Mouse (Mus musculus) hindbrain, embryonic 16.5 days (tissue): ENCODE results near the gene Col6a3. TPM values are rescaled to one million over a fixed set of nuclear protein-coding genes. Genes with fewer than 3 reads are reported as not detected.

ENCODE experiments used
- ATAC-seq: fragments of 200-750 bp; cut with Nextera tagmentation; 2 replicates; pipeline ENCODE4 v1.8.0; 2017; ENCODE audit warnings: moderate TSS enrichment, moderate library complexity
- H3K27ac ChIP-seq: fragments of 300-500 bp; sonication (generic); 2 replicates; pipeline ENCODE4 v1.5.1; 2014; ENCODE audit warnings: low read depth, mild to moderate bottlenecking, control low read depth, low read length, moderate library complexity
- H3K27me3 ChIP-seq: fragments of 300-500 bp; sonication (generic); replicated peaks from 2 replicates; pipeline ENCODE4 v1.6.1; 2014; ENCODE audit warnings: low read length; ENCODE audit not compliant: control insufficient read depth, insufficient read depth
- H3K36me3 ChIP-seq: fragments of 300-500 bp; sonication (generic); 2 replicates; pipeline ENCODE4 v1.6.1; 2014; ENCODE audit warnings: mild to moderate bottlenecking, low read length, moderate library complexity, mixed read lengths; ENCODE audit not compliant: control insufficient read depth, insufficient read depth
- H3K4me1 ChIP-seq: fragments of 300-500 bp; sonication (generic); 2 replicates; pipeline ENCODE4 v1.6.1; 2014; ENCODE audit warnings: low read depth, low read length; ENCODE audit not compliant: control insufficient read depth, insufficient read depth
- H3K4me2 ChIP-seq: fragments of 300-500 bp; sonication (generic); 2 replicates; pipeline ENCODE4 v1.6.1; 2014; ENCODE audit warnings: mild to moderate bottlenecking, low read length, control low read depth, moderate library complexity
- H3K4me3 ChIP-seq: fragments of 300-500 bp; sonication (generic); 2 replicates; pipeline ENCODE4 v1.5.1; 2014; ENCODE audit warnings: mild to moderate bottlenecking, low read length, control low read depth, moderate library complexity
- H3K9ac ChIP-seq: fragments of 300-500 bp; sonication (generic); 2 replicates; pipeline ENCODE4 v1.6.1; 2014; ENCODE audit warnings: low read depth, mild to moderate bottlenecking, control low read depth, low read length, moderate library complexity
- H3K9me3 ChIP-seq: fragments of 300-500 bp; sonication (generic); 2 replicates; pipeline ENCODE4 v1.6.1; 2014; ENCODE audit warnings: mild to moderate bottlenecking, low read length, moderate library complexity; ENCODE audit not compliant: control insufficient read depth
- WGBS: fragments of 180-500 bp; shearing (Covaris S2); extraction: QIAGEN DNeasy Blood & Tissue Kit; methylation state at CpG from one replicate; pipeline ENCODE4 v1.1.7; 2014; 5-methylcytosine and 5-hydroxymethylcytosine counted together
- polyA plus RNA-seq: library from polyadenylated mRNA; unstranded; fragments of >200 nt; fragmentation: Nextera tagmentation; extraction: Ambion mirVana; gene quantifications from 2 replicates; pipeline ENCODE4 v1.2.1, GENCODE M21; 2015

The Col6a3 gene
- polyA plus RNA-seq, 1 experiment from 2014 or later = 6.9 TPM

GRCm38 (mm10) chr1:90720610-90721241 is 123.0 kb downstream of the Col6a3 start:
- Histone ChIP-seq H3K4me2 (no peak overlapping the region), H3K27ac (no peak overlapping the region), H3K4me1 (no peaks in the 10 kb centered on the region), H3K9ac (no peak overlapping the region), H3K27me3 (no peaks in the 10 kb centered on the region), H3K4me3 (no peak overlapping the region), H3K36me3 (no peaks in the 10 kb centered on the region), H3K9me3 (no peaks in the 10 kb centered on the region)
- ATAC-seq = no peak
- WGBS = 67% methylated on average over 7 of the region's 7 CpGs

- no peaks in the 10 kb centered on the region for H3K36me3 ChIP-seq
- 92% methylated on average over 6 of the region's 6 CpGs for WGBS
- H3K4me3 ChIP-seq = no peak overlapping the region
- H3K9ac ChIP-seq = no peak overlapping the region
- no peaks in the 10 kb centered on the region for H3K4me1 ChIP-seq
- no peak for ATAC-seq
- H3K27ac ChIP-seq = no peak overlapping the region
- H3K9me3 ChIP-seq = no peaks in the 10 kb centered on the region
- no peak overlapping the region for H3K4me2 ChIP-seq
- no peaks in the 10 kb centered on the region for H3K27me3 ChIP-seq
These were observed 124.8 kb downstream of the Col6a3 start for GRCm38 (mm10) chr1:90718826-90719550.

GRCm38 (mm10) chr1:90716258-90716657 is 127.5 kb downstream of the Col6a3 start:
- Histone ChIP-seq H3K4me3 (no peak overlapping the region), H3K9me3 (no peaks in the 10 kb centered on the region), H3K36me3 (no peaks in the 10 kb centered on the region), H3K27ac (no peak overlapping the region), H3K27me3 (no peaks in the 10 kb centered on the region), H3K9ac (no peak overlapping the region), H3K4me1 (no peaks in the 10 kb centered on the region), H3K4me2 (no peak overlapping the region)
- no peak for ATAC-seq
- WGBS = 71% methylated on average over 2 of the region's 2 CpGs

Other genes starting within 250 kb of the Col6a3 start
- 159 and 165 TPM in 2 replicates for gene Cops8, start 241.0 kb downstream of the Col6a3 start, polyA plus RNA-seq
- 0.14 and 0.18 TPM in 2 replicates for gene Mlph, start 71.1 kb upstream of the Col6a3 start, polyA plus RNA-seq
- not detected in 2 replicates for gene Prlh, start 109.1 kb upstream of the Col6a3 start, polyA plus RNA-seq
- gene Rab17, start 125.7 kb upstream of the Col6a3 start, polyA plus RNA-seq = 0.36 TPM in 1 of 2 replicates, not detected in the other
- 40.9 and 43.3 TPM in 2 replicates for gene Lrrfip1, start 154.8 kb upstream of the Col6a3 start, polyA plus RNA-seq